Mouse (Mus musculus): ENCODE data around the gene Bace2. TPM values are rescaled to one million over a fixed set of nuclear protein-coding genes. Genes with fewer than 3 reads are reported as not detected.

Bace2 gene
- total and polyA plus RNA-seq, 3 experiments = 0.04 to 0.63 (median 0.46) TPM

DNA sequence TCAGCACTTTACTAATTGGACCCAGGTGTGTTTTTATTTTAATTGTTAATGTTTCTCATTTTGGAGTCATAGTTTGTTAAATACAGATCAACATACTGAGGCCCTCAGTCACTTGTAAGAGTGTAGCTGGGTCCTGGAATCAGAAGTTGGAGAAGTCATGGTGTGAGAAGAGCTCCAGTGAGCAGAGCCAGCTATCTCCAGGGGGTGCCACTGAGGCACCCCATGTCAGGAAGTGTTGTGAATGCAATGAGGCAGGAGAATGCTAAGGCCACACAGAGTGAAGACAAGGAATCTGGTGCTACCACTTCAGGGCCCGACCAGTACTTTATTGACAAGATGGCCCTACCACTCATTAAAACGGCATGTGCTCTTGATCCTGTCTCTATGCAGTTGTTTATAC is 1.9 kb upstream of the Bace2 start:
- H3K4me3 ChIP-seq (replicated peaks in 1 of 3; ENCODE audit: low read depth in 2 of 3, low read length in 2 of 3, poor library complexity in 1 of 3) = no peak overlapping the region
- in situ Hi-C loops (cut with MboI; ENCODE audit: low pct_ligation_motif_present, low pct_unique_long_range_greater_than_20kb, low sequenced_read_pairs) = no loop called here
- H3K9me3 ChIP-seq (replicated peaks; ENCODE audit: low read length) = no peaks in the 10 kb centered on the region
- no peaks in the 10 kb centered on the region; a peak in 1 of 4 replicates for H3K4me1 ChIP-seq (ENCODE audit: control insufficient read depth in 1 of 2, insufficient read depth in 2 of 2)
- no peak overlapping the region for H3K27ac ChIP-seq (ENCODE audit: insufficient read depth, low read depth)
- H3K4me2 ChIP-seq (ENCODE audit: insufficient read depth, low read depth, poor library complexity, severe bottlenecking) = no peak overlapping the region
- dilution Hi-C loops (cut with MboI; ENCODE audit: extremely low pct_ligation_motif_present, extremely low pct_unique_long_range_greater_than_20kb, low sequenced_read_pairs) = no loop called here
- H3K27me3 ChIP-seq (replicated peaks) = no peaks in the 10 kb centered on the region
- no peak for TF ChIP-seq MAZ (IDR thresholded peaks at IDR 0.05; ENCODE audit: low read depth, low read length)
- TF ChIP-seq MAFK (IDR thresholded peaks at IDR 0.05; ENCODE audit: insufficient replicate concordance, low read length) = peak; percentile 84
- peak in 1 of 2 experiments; percentile 21; a peak in 1 of 4 replicates for TF ChIP-seq CTCF (conservative IDR thresholded peaks at IDR 0.05 in 1 of 2, IDR thresholded peaks at IDR 0.05 in 1 of 2; ENCODE audit: low read depth in 2 of 2, low read length in 2 of 2)
- no peak for TF ChIP-seq MAX (IDR thresholded peaks at IDR 0.05; ENCODE audit: low read length)
- no peaks in the 10 kb centered on the region for H3K79me2 ChIP-seq (replicated peaks; ENCODE audit: control insufficient read depth, extremely low read depth, insufficient read depth, poor library complexity, severe bottlenecking)
- DNase-seq (ENCODE audit: extremely low read depth) = no peak
- no peak overlapping the region for H3K9ac ChIP-seq (ENCODE audit: insufficient read depth, low read depth)
- no peaks in the 10 kb centered on the region for H3K36me3 ChIP-seq (replicated peaks in 1 of 2; ENCODE audit: control insufficient read depth in 1 of 2, insufficient read depth in 1 of 2, low read length in 1 of 2)

DNA sequence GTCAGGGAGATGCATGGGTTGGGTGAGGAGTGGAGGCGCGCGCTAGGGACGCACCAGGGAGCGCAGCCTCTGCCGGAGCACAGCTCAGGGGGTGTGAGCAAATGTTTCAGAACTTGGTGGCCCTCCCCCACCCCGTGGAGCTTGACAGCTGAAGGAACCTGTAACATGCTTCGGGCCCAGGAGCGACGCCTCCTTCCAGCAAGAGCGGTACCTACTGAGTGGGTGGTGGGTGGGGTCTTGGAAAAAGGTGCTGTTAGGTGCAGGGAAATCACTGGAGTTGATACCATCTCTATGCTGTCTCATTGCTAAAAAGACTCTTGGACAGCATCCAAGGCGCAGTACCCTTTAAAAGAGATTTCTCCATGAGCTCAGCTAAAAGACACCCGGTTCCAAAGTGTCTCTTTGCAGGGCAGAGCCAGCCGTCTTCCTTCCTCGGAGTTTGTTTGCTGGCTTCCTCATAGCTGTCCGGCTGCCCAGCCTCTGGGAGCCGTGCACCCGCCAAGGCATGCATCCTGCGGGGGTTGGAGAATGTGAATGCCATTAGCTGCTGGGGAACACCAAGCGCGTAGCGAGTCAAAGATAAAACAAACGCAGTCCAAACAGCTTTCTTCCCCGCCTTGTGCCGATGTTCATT is 763 bp downstream of the Bace2 start:
- no peak overlapping the region for H3K4me3 ChIP-seq (replicated peaks in 1 of 3; ENCODE audit: low read depth in 2 of 3, low read length in 2 of 3, poor library complexity in 1 of 3)
- H3K36me3 ChIP-seq (replicated peaks in 1 of 2; ENCODE audit: control insufficient read depth in 1 of 2, insufficient read depth in 1 of 2, low read length in 1 of 2) = no peaks in the 10 kb centered on the region
- no peak overlapping the region for H3K9ac ChIP-seq (ENCODE audit: insufficient read depth, low read depth)
- dilution Hi-C loops (cut with MboI; ENCODE audit: extremely low pct_ligation_motif_present, extremely low pct_unique_long_range_greater_than_20kb, low sequenced_read_pairs) = no loop called here
- H3K4me1 ChIP-seq (ENCODE audit: control insufficient read depth in 1 of 2, insufficient read depth in 2 of 2) = no peaks in the 10 kb centered on the region; a peak in 1 of 4 replicates
- DNase-seq (ENCODE audit: extremely low read depth) = no peak
- TF ChIP-seq GABPA (IDR thresholded peaks at IDR 0.05; ENCODE audit: insufficient replicate concordance, low read depth, low read length) (no peak), BHLHE40 (IDR thresholded peaks at IDR 0.05; ENCODE audit: low read depth, low read length) (no peak), PAX5 (IDR thresholded peaks at IDR 0.05; ENCODE audit: low read length) (no peak), EP300 (IDR thresholded peaks at IDR 0.05; ENCODE audit: low read length) (no peak), POLR2A (IDR thresholded peaks at IDR 0.05; ENCODE audit: low read depth, low read length) (no peak), SMC3 (IDR thresholded peaks at IDR 0.05; ENCODE audit: low read depth, low read length) (no peak), USF1 (IDR thresholded peaks at IDR 0.05; ENCODE audit: low read depth, low read length) (no peak), USF2 (conservative IDR thresholded peaks at IDR 0.05; ENCODE audit: low read depth, low read length) (no peak), NELFE (IDR thresholded peaks at IDR 0.05; ENCODE audit: low read depth, low read length) (no peak), MAFK (IDR thresholded peaks at IDR 0.05; ENCODE audit: insufficient replicate concordance, low read length) (no peak), ZKSCAN1 (IDR thresholded peaks at IDR 0.05; ENCODE audit: borderline replicate concordance, low read depth, low read length) (no peak), ETS1 (conservative IDR thresholded peaks at IDR 0.05; ENCODE audit: low read depth, low read length) (no peak), MEF2A (IDR thresholded peaks at IDR 0.05; ENCODE audit: borderline replicate concordance, low read depth, low read length) (no peak), UBTF (IDR thresholded peaks at IDR 0.05; ENCODE audit: low read depth, low read length) (no peak)
- H3K27me3 ChIP-seq (replicated peaks) = no peaks in the 10 kb centered on the region
- no peak overlapping the region for H3K27ac ChIP-seq (ENCODE audit: insufficient read depth, low read depth)
- H3K4me2 ChIP-seq (ENCODE audit: insufficient read depth, low read depth, poor library complexity, severe bottlenecking) = 0 out of 2 replicates have a peak overlapping the region, but pooled peaks have one; percentile 10
- no peaks in the 10 kb centered on the region for H3K79me2 ChIP-seq (replicated peaks; ENCODE audit: control insufficient read depth, extremely low read depth, insufficient read depth, poor library complexity, severe bottlenecking)
- H3K9me3 ChIP-seq (replicated peaks; ENCODE audit: low read length) = no peaks in the 10 kb centered on the region
- in situ Hi-C loops (cut with MboI; ENCODE audit: low pct_ligation_motif_present, low pct_unique_long_range_greater_than_20kb, low sequenced_read_pairs) = no loop called here

Data from CH12.LX (cell line).